Mouse (Mus musculus) forebrain, embryonic 15.5 days (tissue): Measurements from ENCODE around the gene Kcnk4. TPM values are rescaled to one million over a fixed set of nuclear protein-coding genes. Genes with fewer than 3 reads are reported as not detected.

Experiments used
- ATAC-seq: fragments of 200-750 bp; cut with Nextera tagmentation; replicated peaks from 2 replicates; pipeline ENCODE4 v1.8.0; 2017; ENCODE audit warnings: mild to moderate bottlenecking, moderate TSS enrichment, moderate library complexity
- H3K27ac ChIP-seq: fragments of 300-500 bp; sonication (generic); replicated peaks from 2 replicates; pipeline ENCODE4 v1.5.1; 2015; ENCODE audit warnings: mild to moderate bottlenecking, inconsistent platforms
- H3K27me3 ChIP-seq: fragments of 300-500 bp; sonication (generic); 2 replicates; pipeline ENCODE4 v1.6.1; 2015; ENCODE audit warnings: inconsistent platforms
- H3K36me3 ChIP-seq: fragments of 300-500 bp; sonication (generic); 2 replicates; pipeline ENCODE4 v1.6.1; 2015; ENCODE audit warnings: mild to moderate bottlenecking, inconsistent platforms
- H3K4me1 ChIP-seq: fragments of 300-500 bp; sonication (generic); 2 replicates; pipeline ENCODE4 v1.6.1; 2015; ENCODE audit warnings: inconsistent platforms
- H3K4me2 ChIP-seq: fragments of 300-500 bp; sonication (generic); replicated peaks from 2 replicates; pipeline ENCODE4 v1.6.1; 2015; ENCODE audit warnings: mild to moderate bottlenecking, inconsistent platforms
- H3K4me3 ChIP-seq: fragments of 300-500 bp; sonication (generic); 2 replicates; pipeline ENCODE4 v1.5.1; 2015; ENCODE audit warnings: mild to moderate bottlenecking, inconsistent platforms
- H3K9ac ChIP-seq: fragments of 300-500 bp; sonication (generic); replicated peaks from 2 replicates; pipeline ENCODE4 v1.6.1; 2015; ENCODE audit warnings: mild to moderate bottlenecking, inconsistent platforms
- H3K9me3 ChIP-seq: fragments of 300-500 bp; sonication (generic); 2 replicates; pipeline ENCODE4 v1.6.1; 2016; ENCODE audit warnings: inconsistent platforms
- WGBS: fragments of 180-500 bp; shearing (Covaris S2); methylation state at CpG from one replicate; pipeline ENCODE4 v1.1.7; 2015; ENCODE audit warnings: mixed read lengths; 5-methylcytosine and 5-hydroxymethylcytosine counted together
- polyA plus RNA-seq: library from polyadenylated mRNA; unstranded; fragments of >200 nt; fragmentation: Nextera tagmentation; extraction: Ambion mirVana; gene quantifications from 2 replicates; pipeline ENCODE4 v1.2.1, GENCODE M21; 2015

Gene Kcnk4
- polyA plus RNA-seq, 1 experiment from 2014 or later = 1.8 TPM

- Histone ChIP-seq H3K4me3 (no peak overlapping the region), H3K36me3 (no peaks in the 10 kb centered on the region), H3K4me2 (no peak overlapping the region), H3K27me3 (no peaks in the 10 kb centered on the region), H3K27ac (no peak overlapping the region), H3K9me3 (no peaks in the 10 kb centered on the region), H3K4me1 (peaks cover 21% of the 10 kb centered on the region), H3K9ac (no peak overlapping the region)
- ATAC-seq = no peak
- WGBS = 46% methylated on average over 9 of the region's 9 CpGs
These were observed 19.7 kb upstream of the Kcnk4 start for GRCm38 (mm10) chr19:6954046-6954445.

- WGBS = 14% methylated on average over 3 of the region's 3 CpGs
- Histone ChIP-seq H3K36me3 (no peaks in the 10 kb centered on the region), H3K27ac (peak overlapping the region; percentile 95), H3K9me3 (no peaks in the 10 kb centered on the region), H3K9ac (peak overlapping the region; percentile 74), H3K4me1 (peaks cover 21% of the 10 kb centered on the region), H3K27me3 (no peaks in the 10 kb centered on the region), H3K4me3 (peak overlapping the region; percentile 63), H3K4me2 (peak overlapping the region; percentile 94)
- ATAC-seq = no peak
These were observed 18.4 kb upstream of the Kcnk4 start for GRCm38 (mm10) chr19:6952712-6953037.

GRCm38 (mm10) chr19:6951994-6952711, 17.8 kb upstream of the Kcnk4 start:
- 2% methylated on average over 31 of the region's 31 CpGs for WGBS
- Histone ChIP-seq H3K4me1 (peaks cover 21% of the 10 kb centered on the region), H3K27me3 (no peaks in the 10 kb centered on the region), H3K9me3 (no peaks in the 10 kb centered on the region), H3K36me3 (peaks cover under 1% of the 10 kb centered on the region; the same call in 1 of the 2 replicates), H3K27ac (peak overlapping the region; percentile 95), H3K4me3 (peak overlapping the region; percentile 63), H3K4me2 (peak overlapping the region; percentile 94), H3K9ac (peak overlapping the region; percentile 74)
- ATAC-seq = peak; percentile 11

- WGBS = under 1% methylated on average over 35 of the region's 35 CpGs
- peak overlapping the region; percentile 74 for H3K9ac ChIP-seq
- H3K9me3 ChIP-seq = no peaks in the 10 kb centered on the region
- H3K27ac ChIP-seq = peak overlapping the region; percentile 95
- ATAC-seq = peak; percentile 85
- H3K27me3 ChIP-seq = no peaks in the 10 kb centered on the region
- peaks cover 21% of the 10 kb centered on the region for H3K4me1 ChIP-seq
- H3K4me3 ChIP-seq = peak overlapping the region; percentile 63
- peaks cover 2% of the 10 kb centered on the region; the same call in 1 of the 2 replicates for H3K36me3 ChIP-seq
- peak overlapping the region; percentile 94 for H3K4me2 ChIP-seq
These were observed 17.2 kb upstream of the Kcnk4 start for GRCm38 (mm10) chr19:6951381-6951968.

GRCm38 (mm10) chr19:6950613-6951153, 16.4 kb upstream of the Kcnk4 start:
- no peaks in the 10 kb centered on the region for H3K27me3 ChIP-seq
- ATAC-seq = peak; percentile 57
- WGBS = under 1% methylated on average over 28 of the region's 28 CpGs
- peak overlapping the region; percentile 94 for H3K4me2 ChIP-seq
- H3K9ac ChIP-seq = peak overlapping the region; percentile 74
- H3K4me3 ChIP-seq = peak overlapping the region; percentile 63
- peaks cover 3% of the 10 kb centered on the region; the same call in 1 of the 2 replicates for H3K36me3 ChIP-seq
- H3K9me3 ChIP-seq = no peaks in the 10 kb centered on the region
- peak overlapping the region; percentile 95 for H3K27ac ChIP-seq
- peaks cover 21% of the 10 kb centered on the region for H3K4me1 ChIP-seq

- Histone ChIP-seq H3K9ac (peak overlapping the region; percentile 74), H3K36me3 (peaks cover 6% of the 10 kb centered on the region; the same call in 1 of the 2 replicates), H3K27me3 (no peaks in the 10 kb centered on the region), H3K4me1 (peaks cover 21% of the 10 kb centered on the region), H3K4me3 (peak overlapping the region; percentile 63), H3K9me3 (no peaks in the 10 kb centered on the region), H3K27ac (peak overlapping the region; percentile 95), H3K4me2 (peak overlapping the region; percentile 94)
- WGBS = 52% methylated on average over 5 of the region's 5 CpGs
- ATAC-seq = no peak
These were observed 15.6 kb upstream of the Kcnk4 start for GRCm38 (mm10) chr19:6949951-6950350.

- Histone ChIP-seq H3K9ac (no peak overlapping the region), H3K27ac (no peak overlapping the region), H3K4me2 (no peak overlapping the region), H3K36me3 (peaks cover 6% of the 10 kb centered on the region; the same call in 1 of the 2 replicates), H3K27me3 (no peaks in the 10 kb centered on the region), H3K4me1 (peaks cover 21% of the 10 kb centered on the region), H3K4me3 (no peak overlapping the region), H3K9me3 (no peaks in the 10 kb centered on the region)
- 90% methylated on average over 5 of the region's 5 CpGs for WGBS
- no peak for ATAC-seq
These were observed 15.2 kb upstream of the Kcnk4 start for GRCm38 (mm10) chr19:6949532-6949931.

- H3K27me3 ChIP-seq = no peaks in the 10 kb centered on the region
- H3K4me2 ChIP-seq = no peak overlapping the region
- peaks cover 6% of the 10 kb centered on the region; the same call in 1 of the 2 replicates for H3K36me3 ChIP-seq
- WGBS = 77% methylated on average over 4 of the region's 4 CpGs
- no peak overlapping the region for H3K9ac ChIP-seq
- H3K4me1 ChIP-seq = peaks cover 23% of the 10 kb centered on the region
- H3K9me3 ChIP-seq = no peaks in the 10 kb centered on the region
- ATAC-seq = no peak
- H3K27ac ChIP-seq = no peak overlapping the region
- H3K4me3 ChIP-seq = no peak overlapping the region
These were observed 13.9 kb upstream of the Kcnk4 start for GRCm38 (mm10) chr19:6948186-6948585.

- Histone ChIP-seq H3K9ac (no peak overlapping the region), H3K27ac (no peak overlapping the region), H3K9me3 (no peaks in the 10 kb centered on the region), H3K4me1 (peaks cover 25% of the 10 kb centered on the region), H3K4me3 (no peak overlapping the region), H3K36me3 (peaks cover 6% of the 10 kb centered on the region; the same call in 1 of the 2 replicates), H3K4me2 (no peak overlapping the region), H3K27me3 (no peaks in the 10 kb centered on the region)
- WGBS = 51% methylated on average over 4 of the region's 4 CpGs
- no peak for ATAC-seq
These were observed 13.4 kb upstream of the Kcnk4 start for GRCm38 (mm10) chr19:6947742-6948141.

GRCm38 (mm10) chr19:6943709-6944108, 9.4 kb upstream of the Kcnk4 start:
- H3K9me3 ChIP-seq = no peaks in the 10 kb centered on the region
- H3K36me3 ChIP-seq = peaks cover 6% of the 10 kb centered on the region; the same call in 1 of the 2 replicates
- WGBS = 94% methylated on average over 6 of the region's 6 CpGs
- no peak overlapping the region for H3K4me2 ChIP-seq
- peaks cover 35% of the 10 kb centered on the region for H3K4me1 ChIP-seq
- no peak overlapping the region for H3K27ac ChIP-seq
- H3K4me3 ChIP-seq = no peak overlapping the region
- ATAC-seq = no peak
- H3K27me3 ChIP-seq = no peaks in the 10 kb centered on the region
- no peak overlapping the region for H3K9ac ChIP-seq

- Histone ChIP-seq H3K9ac (peak overlapping the region; percentile 90), H3K27me3 (no peaks in the 10 kb centered on the region), H3K4me2 (peak overlapping the region; percentile 93), H3K27ac (peak overlapping the region; percentile 91), H3K36me3 (peaks cover 6% of the 10 kb centered on the region; the same call in 1 of the 2 replicates), H3K4me1 (peaks cover 42% of the 10 kb centered on the region), H3K9me3 (no peaks in the 10 kb centered on the region), H3K4me3 (peak overlapping the region; percentile 77)
- 24% methylated on average over 5 of the region's 5 CpGs for WGBS
- ATAC-seq = no peak
These were observed 8.4 kb upstream of the Kcnk4 start for GRCm38 (mm10) chr19:6942764-6943163.

- Histone ChIP-seq H3K4me1 (peaks cover 42% of the 10 kb centered on the region), H3K27ac (peak within 1 kb of the TSS; percentile 91), H3K27me3 (no peaks in the 10 kb centered on the region), H3K9me3 (no peaks in the 10 kb centered on the region), H3K4me2 (peak within 1 kb of the TSS; percentile 93), H3K36me3 (peaks cover 6% of the 10 kb centered on the region; the same call in 1 of the 2 replicates), H3K9ac (peak within 1 kb of the TSS; percentile 90), H3K4me3 (peak within 1 kb of the TSS; percentile 77)
- ATAC-seq = peak; percentile 82
- under 1% methylated on average over 27 of the region's 27 CpGs for WGBS
These were observed 8.0 kb upstream of the Kcnk4 start, which contains the start of gene Gpr137 for GRCm38 (mm10) chr19:6942249-6942691. Gene Gpr137, minus strand, starts transcription at chr19:6942480.
